Mouse (Mus musculus): ENCODE measurements around the gene Mapkbp1.

The Mapkbp1 gene

GRCm38 (mm10) chr2:119972537-119972879 lies at the start of gene Mapkbp1:
Gene Mapkbp1, plus strand, starts transcription at chr2:119972699.
- DNase-seq (ENCODE audit: low read depth): no peak

- peak; percentile 67 for DNase-seq (ENCODE audit: low read depth)
These were observed 1.9 kb upstream of the Mapkbp1 start for GRCm38 (mm10) chr2:119970571-119970970.

GRCm38 (mm10) chr2:119971316-119971715 lies 1.2 kb upstream of the Mapkbp1 start:
- no peak for DNase-seq (ENCODE audit: low read depth)

- DNase-seq (ENCODE audit: low read depth): peak; percentile 93
These were observed 512 bp upstream of the Mapkbp1 start for GRCm38 (mm10) chr2:119971837-119972536.

GRCm38 (mm10) chr2:119980343-119980986 lies 8.0 kb downstream of the Mapkbp1 start:
- DNase-seq (ENCODE audit: low read depth): no peak

- no peak for DNase-seq (ENCODE audit: low read depth)
These were observed 9.1 kb downstream of the Mapkbp1 start for GRCm38 (mm10) chr2:119981631-119982030.

GRCm38 (mm10) chr2:119985871-119986270 lies 13.4 kb downstream of the Mapkbp1 start:
- no peak for DNase-seq (ENCODE audit: low read depth)

GRCm38 (mm10) chr2:119986369-119986768 lies 13.9 kb downstream of the Mapkbp1 start:
- DNase-seq (ENCODE audit: low read depth): no peak

GRCm38 (mm10) chr2:119987441-119987840 lies 14.9 kb downstream of the Mapkbp1 start:
- no peak for DNase-seq (ENCODE audit: low read depth)

GRCm38 (mm10) chr2:119988952-119989351 lies 16.5 kb downstream of the Mapkbp1 start:
- DNase-seq (ENCODE audit: low read depth): no peak

GRCm38 (mm10) chr2:119990881-119991280 lies 18.4 kb downstream of the Mapkbp1 start:
- no peak for DNase-seq (ENCODE audit: low read depth)

GRCm38 (mm10) chr2:119992349-119992748 lies 19.9 kb downstream of the Mapkbp1 start:
- no peak for DNase-seq (ENCODE audit: low read depth)

GRCm38 (mm10) chr2:119993515-119993914 lies 21.0 kb downstream of the Mapkbp1 start:
- DNase-seq (ENCODE audit: low read depth): no peak

- DNase-seq (ENCODE audit: low read depth): no peak
These were observed 22.3 kb downstream of the Mapkbp1 start for GRCm38 (mm10) chr2:119994839-119995238.

- no peak for DNase-seq (ENCODE audit: low read depth)
These were observed 23.1 kb downstream of the Mapkbp1 start for GRCm38 (mm10) chr2:119995391-119996281.

- no peak for DNase-seq (ENCODE audit: low read depth)
These were observed 24.9 kb downstream of the Mapkbp1 start for GRCm38 (mm10) chr2:119997354-119997753.

- DNase-seq (ENCODE audit: low read depth): no peak
These were observed 27.2 kb downstream of the Mapkbp1 start for GRCm38 (mm10) chr2:119999731-120000130.

- DNase-seq (ENCODE audit: low read depth): no peak
These were observed 28.5 kb downstream of the Mapkbp1 start for GRCm38 (mm10) chr2:120000882-120001584.

GRCm38 (mm10) chr2:120001956-120002355 lies 29.5 kb downstream of the Mapkbp1 start:
- no peak for DNase-seq (ENCODE audit: low read depth)

GRCm38 (mm10) chr2:120003970-120004369 lies 31.5 kb downstream of the Mapkbp1 start:
- DNase-seq (ENCODE audit: low read depth): no peak

GRCm38 (mm10) chr2:120006696-120007095 lies 34.2 kb downstream of the Mapkbp1 start:
- no peak for DNase-seq (ENCODE audit: low read depth)

- no peak for DNase-seq (ENCODE audit: low read depth)
These were observed 35.2 kb downstream of the Mapkbp1 start for GRCm38 (mm10) chr2:120007680-120008210.

Data from c-Kit-positive CD71-positive TER-119-negative erythroid progenitor cells, embryonic 14.5 days (primary cell).